Mouse (Mus musculus): Measurements from ENCODE around the gene Cts3. TPM values are rescaled to one million over a fixed set of nuclear protein-coding genes. Genes with fewer than 3 reads are reported as not detected.

Cts3 gene
- 0.10 and 0.45 TPM in 2 replicates for polyA plus RNA-seq (2012; rRNA removed)

GRCm38 (mm10) chr13:61570027-61570426 is at the start of gene Cts3:
Gene Cts3 (minus strand): TSS chr13:61570127.

GRCm38 (mm10) chr13:61568074-61568473 is 1.9 kb downstream of the Cts3 start, which contains the start of gene Gm49352:
Gene Gm49352 (minus strand): TSS chr13:61568174.

GRCm38 (mm10) chr13:61541631-61542030 is 28.3 kb downstream of the Cts3 start, which contains the start of gene Ctsm:
Gene Ctsm (minus strand): TSS chr13:61541839.

Other genes with a start within 250 kb of the Cts3 start
- gene Cts7, start 211.9 kb downstream of the Cts3 start, polyA plus RNA-seq (2012; rRNA removed): not detected in 2 replicates
- gene Ctsm, start 28.3 kb downstream of the Cts3 start, polyA plus RNA-seq (2012; rRNA removed): 0.02 and 0.13 TPM in 2 replicates
- gene Gm49352, start 2.0 kb downstream of the Cts3 start, polyA plus RNA-seq (2012; rRNA removed): not detected in 2 replicates